Comparison of ENCODE assay signal across 28 mouse cellular contexts in the genomic region with DNA sequence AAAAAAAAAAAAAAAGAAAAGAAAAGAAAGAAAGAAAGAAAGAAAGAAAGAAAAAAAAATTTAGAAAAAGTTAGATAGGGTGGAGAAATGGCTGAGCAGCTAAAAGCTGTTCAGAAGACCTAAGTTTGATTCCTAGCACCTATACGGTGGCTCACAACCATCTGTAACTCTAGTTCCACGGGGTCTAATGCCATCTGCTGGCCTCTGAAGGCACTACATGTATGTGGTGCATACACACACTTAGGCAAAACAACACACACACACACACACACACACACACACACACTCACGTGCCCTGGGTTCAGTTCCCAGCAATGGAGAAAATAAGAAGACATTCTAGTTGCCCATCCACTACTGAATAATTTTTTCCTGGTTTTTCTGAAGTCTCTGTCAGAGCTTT. TPM values are rescaled to one million over a fixed set of nuclear protein-coding genes. Genes with fewer than 3 reads are reported as not detected.
DNase-seq lines count a peak whose midpoint lies in the region; ATAC-seq and TF ChIP-seq lines count a peak whose summit lies in the region.
"Had no signal": no experiment of that assay in that cellular context is flagged by ENCODE, and none has a peak within 500 bp of the region (broad histone marks: within the 10 kb centered on the region; RNA-seq: fewer than 3 reads in every experiment).

No protein-coding gene starts in this region.

- no peaks in the 10 kb centered on the region for H3K4me1 ChIP-seq in kidney, adult 2 months (ENCODE audit: control insufficient read depth, insufficient read depth, low read length)
- no peaks in the 10 kb centered on the region for H3K4me1 ChIP-seq in kidney, embryonic 14.5 days (ENCODE audit: control insufficient read depth, insufficient read depth, low read length)
- H3K4me1 ChIP-seq in lung, embryonic 14.5 days (ENCODE audit: insufficient read depth), result no peaks in the 10 kb centered on the region
- H3K4me1 ChIP-seq in MEL (ENCODE audit: control insufficient read depth in 1 of 2, insufficient read depth in 2 of 2, low read length in 2 of 2), result no peaks in the 10 kb centered on the region
- no peaks in the 10 kb centered on the region; the same call in 1 of the 2 replicates for H3K4me1 ChIP-seq in stomach, postnatal 0 days (replicated peaks; ENCODE audit: control insufficient read depth, insufficient read depth)
- peaks cover 6% of the 10 kb centered on the region; the same call in 1 of the 2 replicates for H3K4me1 ChIP-seq in neural tube, embryonic 15.5 days
- H3K4me1 ChIP-seq: forebrain, embryonic 13.5 days had no signal

- TF ChIP-seq POLR2A in kidney, adult 2 months (IDR thresholded peaks at IDR 0.05; ENCODE audit: low read depth, low read length), result no peak
- no peak for TF ChIP-seq POLR2A in MEL (IDR thresholded peaks at IDR 0.05; ENCODE audit: control insufficient read depth in 1 of 2, insufficient read depth in 1 of 2, low read depth in 1 of 2, low read length in 2 of 2, poor library complexity in 1 of 2)

- H3K9me3 ChIP-seq in kidney, embryonic 14.5 days (ENCODE audit: control insufficient read depth, low read length), result no peaks in the 10 kb centered on the region
- H3K9me3 ChIP-seq in lung, embryonic 14.5 days (ENCODE audit: low read depth, low read length), result peaks cover 6% of the 10 kb centered on the region
- no peaks in the 10 kb centered on the region for H3K9me3 ChIP-seq in MEL (replicated peaks; ENCODE audit: insufficient read depth, low read length)
- H3K9me3 ChIP-seq in stomach, postnatal 0 days (ENCODE audit: control insufficient read depth, low read length), result no peaks in the 10 kb centered on the region
- H3K9me3 ChIP-seq in neural tube, embryonic 15.5 days (replicated peaks), result no peaks in the 10 kb centered on the region
- H3K9me3 ChIP-seq: embryonic facial prominence, embryonic 13.5 days; forebrain, embryonic 13.5 days; midbrain, embryonic 10.5 days; neural tube, embryonic 13.5 days had no signal

- H3K27ac ChIP-seq in kidney, adult 2 months (ENCODE audit: insufficient read depth, low read depth, low read length), result no peak overlapping the region
- no peak overlapping the region for H3K27ac ChIP-seq in kidney, embryonic 14.5 days (ENCODE audit: low read depth, low read length)
- H3K27ac ChIP-seq in lung, embryonic 14.5 days (ENCODE audit: low read depth), result no peak overlapping the region
- H3K27ac ChIP-seq in MEL (ENCODE audit: control insufficient read depth, low read depth, low read length), result no peak overlapping the region
- H3K27ac ChIP-seq in stomach, postnatal 0 days (replicated peaks), result no peak overlapping the region
- no peak overlapping the region for H3K27ac ChIP-seq in neural tube, embryonic 15.5 days (replicated peaks)
- H3K27ac ChIP-seq: embryonic facial prominence, embryonic 13.5 days; forebrain, embryonic 13.5 days; left cerebral cortex, adult 2 months; macrophage; midbrain, embryonic 10.5 days; neural tube, embryonic 13.5 days had no signal

- no peaks in the 10 kb centered on the region for H3K36me3 ChIP-seq in kidney, adult 2 months (ENCODE audit: control insufficient read depth, insufficient read depth, low read length)
- H3K36me3 ChIP-seq in kidney, embryonic 14.5 days (ENCODE audit: control insufficient read depth, insufficient read depth, low read length), result peaks cover 4% of the 10 kb centered on the region; the same call in 1 of the 2 replicates
- peaks cover 79% of the 10 kb centered on the region for H3K36me3 ChIP-seq in lung, embryonic 14.5 days (ENCODE audit: insufficient read depth)
- no peaks in the 10 kb centered on the region for H3K36me3 ChIP-seq in MEL (ENCODE audit: control insufficient read depth in 1 of 2, insufficient read depth in 2 of 2, low read length in 2 of 2)
- H3K36me3 ChIP-seq in stomach, postnatal 0 days (ENCODE audit: control insufficient read depth, insufficient read depth, low read length), result 0 out of 2 replicates have a peak, but pooled peaks cover 7% of the 10 kb centered on the region
- H3K36me3 ChIP-seq in neural tube, embryonic 15.5 days, result no peaks in the 10 kb centered on the region
- H3K36me3 ChIP-seq: neural tube, embryonic 13.5 days had no signal

- TF ChIP-seq RAD21 in MEL (IDR thresholded peaks at IDR 0.05; ENCODE audit: low read depth, low read length), result peak; percentile 33

- DNase-seq in kidney, adult 2 months, result no peak
- no peak for DNase-seq in lung, embryonic 14.5 days
- DNase-seq in lung, postnatal 36 days, result no peak
- peak; percentile 49 for DNase-seq in MEL (ENCODE audit: low read depth, low spot score)
- no peak for DNase-seq in stomach, postnatal 0 days (ENCODE audit: low spot score)
- DNase-seq: adrenal gland, postnatal 10 days; cerebellum, adult 2 months; cerebellum, postnatal 25 days; embryo, embryonic 11 days; heart, postnatal 10 days; kidney, adult 9 months; kidney, postnatal 4 days; lung, adult 2 months; right cerebral cortex, adult 18-20 months; thymus, adult 2 months had no signal

- 92% methylated on average over 3 of the region's 3 CpGs for WGBS in kidney, adult 2 months
- 92% methylated on average over 3 of the region's 3 CpGs for WGBS in kidney, embryonic 14.5 days
- 91% methylated on average over 3 of the region's 3 CpGs for WGBS in lung, embryonic 14.5 days
- WGBS in stomach, postnatal 0 days, result 87% methylated on average over 3 of the region's 3 CpGs
- 92% methylated on average over 3 of the region's 3 CpGs for WGBS in neural tube, embryonic 15.5 days

- H3K79me2 ChIP-seq in MEL (ENCODE audit: control insufficient read depth, insufficient read depth, low read length, poor library complexity), result no peaks in the 10 kb centered on the region

- no peaks in the 10 kb centered on the region for H3K27me3 ChIP-seq in kidney, adult 2 months (replicated peaks; ENCODE audit: control insufficient read depth, insufficient read depth, low read length)
- H3K27me3 ChIP-seq in kidney, embryonic 14.5 days (ENCODE audit: control insufficient read depth, insufficient read depth, low read length), result no peaks in the 10 kb centered on the region
- H3K27me3 ChIP-seq in lung, embryonic 14.5 days (ENCODE audit: insufficient read depth, low read length), result no peaks in the 10 kb centered on the region
- H3K27me3 ChIP-seq in MEL (ENCODE audit: control insufficient read depth in 1 of 2, insufficient read depth in 2 of 2, low read length in 2 of 2), result no peaks in the 10 kb centered on the region
- H3K27me3 ChIP-seq in stomach, postnatal 0 days (ENCODE audit: control insufficient read depth, insufficient read depth, low read length), result no peaks in the 10 kb centered on the region
- H3K27me3 ChIP-seq in neural tube, embryonic 15.5 days (replicated peaks), result no peaks in the 10 kb centered on the region
- H3K27me3 ChIP-seq: embryonic facial prominence, embryonic 13.5 days; forebrain, embryonic 13.5 days; neural tube, embryonic 13.5 days; Patski had no signal

- no peak for ATAC-seq in kidney, embryonic 14.5 days (ENCODE audit: low FRiP score, low TSS enrichment)
- ATAC-seq in lung, embryonic 14.5 days (ENCODE audit: insufficient read depth), result no peak
- ATAC-seq in stomach, postnatal 0 days (ENCODE audit: low FRiP score, low TSS enrichment), result no peak
- no peak for ATAC-seq in neural tube, embryonic 15.5 days (ENCODE audit: low FRiP score)
- ATAC-seq: activated CD4-positive, CD25-positive, alpha-beta regulatory T cell, adult 4 months; forebrain, embryonic 13.5 days; midbrain, embryonic 16.5 days; Patski had no signal

- H3K9ac ChIP-seq in kidney, embryonic 14.5 days (ENCODE audit: low read depth, low read length), result no peak overlapping the region
- H3K9ac ChIP-seq in lung, embryonic 14.5 days, result no peak overlapping the region
- H3K9ac ChIP-seq in MEL (ENCODE audit: control insufficient read depth, low read depth, low read length, poor library complexity, severe bottlenecking), result no peak overlapping the region
- no peak overlapping the region for H3K9ac ChIP-seq in stomach, postnatal 0 days (ENCODE audit: low read length)
- no peak overlapping the region for H3K9ac ChIP-seq in neural tube, embryonic 15.5 days (replicated peaks)
- H3K9ac ChIP-seq: embryonic facial prominence, embryonic 13.5 days; forebrain, embryonic 13.5 days; neural tube, embryonic 13.5 days had no signal

- peak; percentile 28 for TF ChIP-seq CTCF in kidney, adult 2 months (conservative IDR thresholded peaks at IDR 0.05; ENCODE audit: insufficient read depth, insufficient read length, low read depth, low read length)
- TF ChIP-seq CTCF in lung, embryonic 14.5 days (IDR thresholded peaks at IDR 0.05; ENCODE audit: low read depth), result peak; percentile 50
- peak; percentile 15 to 57 (median 32); a peak in 4 of 6 replicates for TF ChIP-seq CTCF in MEL (IDR thresholded peaks at IDR 0.05 in 2 of 3, conservative IDR thresholded peaks at IDR 0.05 in 1 of 3; ENCODE audit: control insufficient read depth in 1 of 3, insufficient read depth in 1 of 3, low read depth in 2 of 3, low read length in 3 of 3, poor library complexity in 1 of 3, severe bottlenecking in 1 of 3)
- peak; percentile 46 for TF ChIP-seq CTCF in stomach, postnatal 0 days (IDR thresholded peaks at IDR 0.05; ENCODE audit: low read depth)

- no peak overlapping the region for H3K4me2 ChIP-seq in kidney, embryonic 14.5 days (replicated peaks; ENCODE audit: low read depth, low read length)
- H3K4me2 ChIP-seq in lung, embryonic 14.5 days, result no peak overlapping the region
- no peak overlapping the region for H3K4me2 ChIP-seq in stomach, postnatal 0 days (replicated peaks; ENCODE audit: low read depth)
- H3K4me2 ChIP-seq in neural tube, embryonic 15.5 days, result no peak overlapping the region
- H3K4me2 ChIP-seq: embryonic facial prominence, embryonic 13.5 days; forebrain, embryonic 13.5 days; heart, embryonic 11.5 days; neural tube, embryonic 13.5 days had no signal

- H3K4me3 ChIP-seq in kidney, adult 2 months (ENCODE audit: insufficient read depth, low read depth, low read length), result no peak overlapping the region
- H3K4me3 ChIP-seq in kidney, embryonic 14.5 days (ENCODE audit: low read length), result no peak overlapping the region
- H3K4me3 ChIP-seq in lung, embryonic 14.5 days (ENCODE audit: low read depth, low read length), result no peak overlapping the region
- H3K4me3 ChIP-seq in MEL (ENCODE audit: control insufficient read depth in 1 of 2, insufficient read depth in 1 of 2, low read depth in 2 of 2, low read length in 2 of 2), result no peak overlapping the region
- H3K4me3 ChIP-seq in stomach, postnatal 0 days (ENCODE audit: low read depth, low read length), result no peak overlapping the region
- H3K4me3 ChIP-seq in neural tube, embryonic 15.5 days (replicated peaks), result no peak overlapping the region
- H3K4me3 ChIP-seq: embryonic facial prominence, embryonic 13.5 days; forebrain, embryonic 13.5 days; left cerebral cortex, adult 2 months; midbrain, embryonic 10.5 days; myocyte; neural tube, embryonic 13.5 days had no signal

- TF ChIP-seq EP300 in MEL (IDR thresholded peaks at IDR 0.05; ENCODE audit: low read depth in 1 of 2, low read length in 2 of 2), result no peak
- TF ChIP-seq EP300 in stomach, postnatal 0 days (optimal IDR thresholded peaks at IDR 0.05), result no peak

RNA-seq across cellular contexts. Expression of gene Fpgs, which starts 27.1 kb away (rescaled TPM):
- polyA plus RNA-seq in kidney, adult 2 months (2012; rRNA removed), result 147 and 174 TPM in 2 replicates
- polyA plus RNA-seq in kidney, embryonic 14.5 days (2014; fragmentation: Nextera tagmentation; extraction: Ambion mirVana), result 27.1 and 33.2 TPM in 2 replicates
- 28.4 and 32.7 TPM in 2 replicates for polyA plus RNA-seq in lung, embryonic 14.5 days (2014; fragmentation: Nextera tagmentation; extraction: Ambion mirVana)
- total RNA-seq in MEL (2012; rRNA removed), result 32.5 and 40.0 TPM in 2 replicates
- polyA plus RNA-seq in MEL (2012; ENCODE audit: insufficient read depth in 1 of 2, insufficient read length in 2 of 2, low read depth in 1 of 2, low replicate concordance in 2 of 2, missing spikeins in 1 of 2), result 10 to 100 TPM in 1 of 2 experiments, not detected in 1; 73.9 TPM
- 15.1 and 17.3 TPM in 2 replicates for polyA plus RNA-seq in stomach, postnatal 0 days (2015; fragmentation: Nextera tagmentation; extraction: Ambion mirVana)
- 19.3 and 20.6 TPM in 2 replicates for polyA plus RNA-seq in neural tube, embryonic 15.5 days (2015; fragmentation: Nextera tagmentation; extraction: Ambion mirVana)

RNA-seq across cellular contexts. Expression of gene Eng, which starts 30.4 kb away (rescaled TPM):
- polyA plus RNA-seq in kidney, adult 2 months (2012; rRNA removed), result 228 and 289 TPM in 2 replicates
- 34.1 and 55.9 TPM in 2 replicates for polyA plus RNA-seq in kidney, embryonic 14.5 days (2014; fragmentation: Nextera tagmentation; extraction: Ambion mirVana)
- polyA plus RNA-seq in lung, embryonic 14.5 days (2014; fragmentation: Nextera tagmentation; extraction: Ambion mirVana), result 91.1 and 98.5 TPM in 2 replicates
- 0.33 and 0.73 TPM in 2 replicates for total RNA-seq in MEL (2012; rRNA removed)
- polyA plus RNA-seq in MEL (2012; ENCODE audit: insufficient read depth in 1 of 2, insufficient read length in 2 of 2, low read depth in 1 of 2, low replicate concordance in 2 of 2, missing spikeins in 1 of 2), result 1 to 10 TPM in 1 of 2 experiments, not detected in 1; 1.0 TPM
- polyA plus RNA-seq in stomach, postnatal 0 days (2015; fragmentation: Nextera tagmentation; extraction: Ambion mirVana), result 23.0 and 23.3 TPM in 2 replicates
- 29.6 and 40.5 TPM in 2 replicates for polyA plus RNA-seq in neural tube, embryonic 15.5 days (2015; fragmentation: Nextera tagmentation; extraction: Ambion mirVana)
- polyA plus RNA-seq: activated CD4-positive, CD25-positive, alpha-beta regulatory T cell, adult 4 months had no signal

RNA-seq across cellular contexts. Expression of gene Cdk9, which starts 36.1 kb away (rescaled TPM):
- polyA plus RNA-seq in kidney, adult 2 months (2012; rRNA removed), result 88.3 and 89.2 TPM in 2 replicates
- polyA plus RNA-seq in kidney, embryonic 14.5 days (2014; fragmentation: Nextera tagmentation; extraction: Ambion mirVana), result 105 and 106 TPM in 2 replicates
- 81.7 and 84.3 TPM in 2 replicates for polyA plus RNA-seq in lung, embryonic 14.5 days (2014; fragmentation: Nextera tagmentation; extraction: Ambion mirVana)
- 30.9 and 37.7 TPM in 2 replicates for total RNA-seq in MEL (2012; rRNA removed)
- 100 to 1,000 TPM in 1 of 2 experiments, not detected in 1; 125 TPM for polyA plus RNA-seq in MEL (2012; ENCODE audit: insufficient read depth in 1 of 2, insufficient read length in 2 of 2, low read depth in 1 of 2, low replicate concordance in 2 of 2, missing spikeins in 1 of 2)
- 55.8 and 57.8 TPM in 2 replicates for polyA plus RNA-seq in stomach, postnatal 0 days (2015; fragmentation: Nextera tagmentation; extraction: Ambion mirVana)
- polyA plus RNA-seq in neural tube, embryonic 15.5 days (2015; fragmentation: Nextera tagmentation; extraction: Ambion mirVana), result 63.0 and 82.4 TPM in 2 replicates

RNA-seq across cellular contexts. Expression of gene Sh2d3c, which starts 44.0 kb away (rescaled TPM):
- 28.4 and 30.4 TPM in 2 replicates for polyA plus RNA-seq in kidney, adult 2 months (2012; rRNA removed)
- polyA plus RNA-seq in kidney, embryonic 14.5 days (2014; fragmentation: Nextera tagmentation; extraction: Ambion mirVana), result 19.8 and 25.4 TPM in 2 replicates
- polyA plus RNA-seq in lung, embryonic 14.5 days (2014; fragmentation: Nextera tagmentation; extraction: Ambion mirVana), result 37.6 and 38.8 TPM in 2 replicates
- 0.19 and 0.26 TPM in 2 replicates for total RNA-seq in MEL (2012; rRNA removed)
- under 1 TPM in 1 of 2 experiments, not detected in 1; 0.43 TPM for polyA plus RNA-seq in MEL (2012; ENCODE audit: insufficient read depth in 1 of 2, insufficient read length in 2 of 2, low read depth in 1 of 2, low replicate concordance in 2 of 2, missing spikeins in 1 of 2)
- 7.7 and 8.4 TPM in 2 replicates for polyA plus RNA-seq in stomach, postnatal 0 days (2015; fragmentation: Nextera tagmentation; extraction: Ambion mirVana)
- 50.1 and 51.5 TPM in 2 replicates for polyA plus RNA-seq in neural tube, embryonic 15.5 days (2015; fragmentation: Nextera tagmentation; extraction: Ambion mirVana)

RNA-seq across cellular contexts. Expression of gene Ak1, which starts 55.3 kb away (rescaled TPM):
- polyA plus RNA-seq in kidney, adult 2 months (2012; rRNA removed), result 31.6 and 47.4 TPM in 2 replicates
- 22.1 and 25.5 TPM in 2 replicates for polyA plus RNA-seq in kidney, embryonic 14.5 days (2014; fragmentation: Nextera tagmentation; extraction: Ambion mirVana)
- 34.3 and 35.8 TPM in 2 replicates for polyA plus RNA-seq in lung, embryonic 14.5 days (2014; fragmentation: Nextera tagmentation; extraction: Ambion mirVana)
- 0.12 TPM in 1 of 2 replicates, not detected in the other for total RNA-seq in MEL (2012; rRNA removed)
- under 1 TPM in 1 of 2 experiments, not detected in 1; 0.13 TPM for polyA plus RNA-seq in MEL (2012; ENCODE audit: insufficient read depth in 1 of 2, insufficient read length in 2 of 2, low read depth in 1 of 2, low replicate concordance in 2 of 2, missing spikeins in 1 of 2)
- 21.8 and 26.1 TPM in 2 replicates for polyA plus RNA-seq in stomach, postnatal 0 days (2015; fragmentation: Nextera tagmentation; extraction: Ambion mirVana)
- polyA plus RNA-seq in neural tube, embryonic 15.5 days (2015; fragmentation: Nextera tagmentation; extraction: Ambion mirVana), result 88.5 and 103 TPM in 2 replicates

Comparison
In these comparisons a context has a peak if more than half of its experiments do, and no peak if none do; other contexts are left out.
1. RNA of gene Eng, which starts 30.4 kb away (polyA plus RNA-seq): 228 to 289 TPM in kidney, adult 2 months, 91.1 to 98.5 TPM in lung, embryonic 14.5 days, 34.1 to 55.9 TPM in kidney, embryonic 14.5 days, 29.6 to 40.5 TPM in neural tube, embryonic 15.5 days and 23.0 to 23.3 TPM in stomach, postnatal 0 days; 1.0 TPM in MEL; every median in the first group is over 10 times any median in the second.
2. Peak in every context shown above with its lines, with median percentiles within 50 percentile points of each other: CTCF ChIP-seq.